Mouse (Mus musculus) lung, adult 2 months (tissue): ENCODE measurements around the gene Cgas.

Experiments
- CTCF ChIP-seq: fragments of 200-500 bp; IDR thresholded peaks from 2 replicates; pipeline ENCODE4 v1.5.1; 2011; ENCODE audit warnings: mild to moderate bottlenecking, low read length, control low read depth; ENCODE audit not compliant: insufficient read depth
- POLR2A ChIP-seq: fragments of 200-500 bp; IDR thresholded peaks from 2 replicates; pipeline ENCODE4 v1.6.1; 2011; ENCODE audit warnings: low read depth, mild to moderate bottlenecking, control low read depth, low read length, borderline replicate concordance; ENCODE audit errors: extremely low read depth

DNA sequence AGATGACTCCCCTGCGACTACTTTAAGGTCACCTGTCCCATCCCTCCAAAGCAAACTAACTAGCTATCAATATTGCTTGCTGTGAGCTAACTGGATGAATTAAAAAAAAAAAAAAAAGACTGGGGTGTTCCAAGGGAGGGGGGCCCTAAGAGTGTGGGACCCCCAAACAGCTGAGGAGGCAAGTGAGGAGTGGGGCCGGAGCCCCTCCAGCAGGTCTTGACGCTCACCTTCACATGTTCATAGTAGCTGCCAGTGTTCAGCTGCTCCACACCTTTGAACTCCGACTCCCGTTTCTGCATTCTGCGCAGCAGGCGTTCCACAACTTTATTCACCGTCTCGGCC is 829 bp downstream of the Cgas start:
- TF ChIP-seq POLR2A (no peak), CTCF (no peak)
